Mouse (Mus musculus) kidney, adult 9 months (tissue): ENCODE measurements at regions not wholly inside any gene's neighbourhood (a gene's known extent, or its start where the extent isn't known, plus 50 kb on each side); places are given as distances from the start of the nearest gene placed in this dataset.

Source experiments
- DNase-seq: peaks from one replicate; pipeline ENCODE4 v3.0.0; 2022

- DNase-seq = no peak
Observed at GRCm38 (mm10) chr19:32943594-32944230, 186.4 kb downstream of the Pten start.

DNA sequence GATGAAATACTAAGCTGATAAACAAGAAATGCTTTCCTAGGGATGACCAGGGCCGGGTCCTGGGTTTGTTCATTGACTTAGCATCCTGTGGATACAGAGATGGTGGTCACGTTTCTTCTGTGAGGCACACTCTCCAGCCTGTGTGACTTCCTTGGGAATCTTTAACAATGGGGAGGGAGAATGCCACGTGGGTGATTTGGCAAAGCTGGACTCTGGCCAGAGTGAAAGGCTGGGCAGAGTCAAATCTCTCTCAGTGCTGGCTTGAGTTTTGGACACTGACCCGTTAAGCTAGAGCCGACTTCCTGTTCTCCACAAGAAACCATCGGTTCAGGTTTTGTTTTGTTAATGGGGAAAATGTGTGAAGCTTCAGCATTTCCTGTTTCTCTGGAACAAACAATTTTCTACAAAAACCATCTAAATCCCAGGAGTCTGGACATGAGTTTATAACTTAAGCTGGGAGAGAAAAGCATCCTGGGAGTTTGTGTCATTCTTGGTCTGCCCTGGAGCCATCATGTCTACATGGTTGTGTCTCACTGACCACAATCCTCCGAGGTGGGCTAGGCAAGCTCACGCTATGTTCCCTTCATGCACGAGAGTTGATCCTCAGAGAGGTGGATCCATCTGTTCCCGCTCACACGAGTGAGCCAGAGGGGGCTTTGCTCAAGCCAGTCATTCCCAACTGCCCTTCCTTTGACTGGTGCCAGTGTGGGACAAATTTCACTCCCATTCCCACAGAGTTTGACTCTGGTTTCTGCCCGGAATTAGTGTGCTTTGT is 190.0 kb downstream of the Pten start:
- DNase-seq = peak; percentile 79

GRCm38 (mm10) chr19:32950252-32950651 is 193.0 kb downstream of the Pten start:
- no peak for DNase-seq

DNA sequence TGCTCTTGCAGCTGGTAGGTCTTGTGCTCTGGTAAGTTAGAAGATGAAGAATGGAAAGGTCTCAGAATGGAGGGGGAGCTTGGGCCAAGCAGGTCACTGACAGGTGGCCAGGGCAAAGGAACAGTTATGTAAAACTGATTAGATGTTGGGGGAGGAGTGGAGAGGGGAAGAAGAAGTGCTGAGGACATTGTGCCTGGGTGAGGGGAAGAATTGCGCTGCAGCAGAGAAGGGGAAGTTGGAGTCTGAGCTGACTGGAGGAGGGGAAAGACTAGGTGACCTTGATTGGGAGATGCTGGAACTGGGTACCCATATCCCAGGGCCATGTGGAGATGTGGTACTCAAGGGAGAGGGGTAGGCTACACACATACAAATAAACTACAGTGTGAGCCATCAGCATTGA is 193.5 kb downstream of the Pten start:
- DNase-seq = no peak

DNA sequence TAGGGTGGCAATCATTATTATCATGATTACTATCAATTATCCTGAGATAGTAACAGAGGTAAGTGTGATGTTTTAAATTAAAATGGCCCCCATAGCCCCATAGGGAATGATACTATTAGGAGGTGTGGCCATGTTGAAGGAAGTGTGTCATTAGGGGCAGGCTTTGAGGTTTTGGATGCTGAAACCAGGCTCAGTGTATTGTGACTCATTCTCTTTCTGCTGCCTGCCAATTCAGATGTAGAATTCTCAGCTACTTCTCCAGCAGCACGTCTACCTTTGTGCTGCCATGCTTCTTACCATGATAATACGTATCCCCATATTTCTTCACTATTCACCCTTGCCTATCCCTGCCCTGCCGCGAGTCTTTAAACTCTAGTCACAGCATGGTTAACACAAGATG is 195.1 kb downstream of the Pten start:
- no peak for DNase-seq

DNA sequence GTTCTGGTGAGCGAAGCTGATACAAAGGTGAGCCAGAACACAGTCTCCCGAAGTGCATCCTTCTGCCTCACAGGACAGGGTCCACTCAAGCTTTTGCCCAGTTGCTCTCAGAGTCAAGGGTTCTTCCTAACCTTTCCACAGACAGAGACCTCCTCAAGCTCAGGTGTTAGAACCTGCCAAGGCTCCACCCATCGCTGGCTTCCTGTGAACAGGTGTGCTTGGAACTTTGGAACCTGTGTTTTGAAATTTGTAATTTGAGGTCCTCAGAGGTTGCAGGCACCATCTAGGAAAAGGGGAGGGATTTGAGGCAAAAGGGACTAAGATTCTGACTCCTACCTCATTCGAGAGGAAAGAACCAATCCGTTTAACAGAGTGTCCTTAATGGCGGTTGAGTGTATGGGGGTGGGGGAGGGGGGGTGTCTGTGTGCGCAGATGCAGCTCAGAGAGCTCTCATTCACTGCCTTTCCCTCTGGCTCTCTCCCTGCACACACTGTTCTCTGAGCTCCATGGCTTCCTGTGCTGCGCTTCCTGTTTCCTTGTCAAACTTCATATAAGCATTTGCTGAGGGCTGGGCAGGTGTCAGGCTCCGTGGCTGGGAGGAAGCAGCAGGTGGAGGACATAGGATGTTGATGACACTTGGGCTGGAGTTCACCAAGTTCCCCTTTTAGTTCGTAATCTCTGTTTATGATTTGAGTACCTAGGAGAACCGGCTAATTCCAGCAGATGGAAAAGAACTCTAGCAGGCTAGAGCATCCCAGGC is 195.8 kb downstream of the Pten start:
- no peak for DNase-seq

DNA sequence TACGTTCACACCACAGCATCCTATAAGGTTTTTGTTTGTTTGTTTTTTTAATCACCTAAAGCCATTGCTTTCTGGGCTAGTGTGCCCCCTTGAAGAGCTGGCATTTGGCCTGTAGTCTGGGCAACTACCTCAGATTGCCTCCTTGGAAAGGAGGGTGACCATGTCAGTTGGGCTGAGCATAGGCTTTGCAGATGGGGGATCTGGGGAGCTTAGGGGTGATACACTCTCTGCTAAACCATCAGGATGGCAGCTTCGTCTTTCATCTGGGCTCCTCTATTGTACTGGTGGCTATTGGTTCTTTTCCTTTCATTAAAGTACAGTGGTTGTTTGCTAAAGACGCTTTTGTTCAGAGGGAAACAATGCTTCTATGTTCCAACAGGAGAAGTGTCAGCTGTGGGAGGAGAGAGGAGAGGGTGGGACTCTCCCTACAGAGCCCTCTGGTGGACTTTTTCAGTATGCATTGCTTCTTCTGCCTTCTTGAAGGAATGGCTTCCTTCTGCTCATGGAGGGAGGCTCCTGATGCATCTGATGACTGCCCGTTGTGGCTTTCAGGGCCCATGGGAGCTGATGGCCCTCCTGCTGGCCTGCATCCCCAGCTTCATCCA is 196.8 kb downstream of the Pten start:
- DNase-seq = peak; percentile 61

DNA sequence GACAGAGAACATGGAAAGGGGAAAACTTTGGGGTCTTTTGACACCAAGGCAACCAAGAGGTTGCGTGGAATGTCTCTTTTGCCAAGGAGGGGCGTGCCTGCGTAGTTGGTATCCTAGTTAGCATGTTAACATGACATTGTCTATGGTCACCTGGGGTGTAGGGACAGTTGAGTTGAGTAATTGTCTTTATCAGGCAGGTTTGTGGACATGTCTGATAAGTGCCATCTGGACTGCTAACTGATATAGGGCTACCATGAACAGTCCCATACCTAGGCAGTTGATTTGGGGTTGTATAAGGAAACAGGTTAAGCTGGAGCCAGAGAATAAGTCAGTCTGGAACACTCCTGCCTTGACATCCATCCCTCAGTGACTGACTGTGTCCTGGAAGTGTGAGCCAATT is 197.6 kb downstream of the Pten start:
- no peak for DNase-seq

DNA sequence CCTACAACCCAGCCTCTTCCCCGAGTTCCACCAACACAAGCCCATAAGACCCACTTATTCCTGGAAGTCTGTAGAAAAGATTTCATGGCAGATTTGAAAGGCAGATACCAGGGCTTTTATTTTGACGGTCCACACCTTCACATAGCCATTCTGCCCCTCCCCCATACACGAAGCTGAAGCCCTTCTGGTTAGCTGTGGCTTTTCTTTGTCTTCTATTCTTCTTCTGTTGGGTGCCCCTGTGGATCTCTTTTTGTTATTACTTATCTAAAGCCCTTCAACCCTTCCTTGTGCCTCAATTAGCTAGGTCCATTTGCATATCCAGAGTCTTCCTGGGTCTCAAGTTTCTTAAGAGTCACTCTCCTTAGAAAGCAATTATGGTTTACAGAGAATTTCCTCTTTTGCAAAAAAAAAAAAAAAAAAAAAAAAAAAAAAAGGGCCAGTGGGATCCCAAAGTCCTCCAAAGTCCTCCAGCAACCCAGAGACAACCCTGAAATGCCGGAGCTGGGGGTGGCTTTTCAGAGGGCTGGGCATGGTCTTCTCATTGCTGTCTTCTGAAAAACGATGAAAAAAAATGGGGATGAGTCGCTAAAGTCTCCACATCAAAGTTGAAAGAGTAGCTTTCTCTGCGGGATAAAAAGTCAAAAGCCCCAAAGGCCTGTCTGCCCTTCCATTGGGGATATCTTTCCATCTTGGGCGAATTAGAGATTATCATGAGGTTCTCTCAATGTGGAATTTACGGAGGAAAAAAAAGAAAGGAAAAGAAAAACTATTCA is 199.0 kb downstream of the Pten start:
- no peak for DNase-seq

DNA sequence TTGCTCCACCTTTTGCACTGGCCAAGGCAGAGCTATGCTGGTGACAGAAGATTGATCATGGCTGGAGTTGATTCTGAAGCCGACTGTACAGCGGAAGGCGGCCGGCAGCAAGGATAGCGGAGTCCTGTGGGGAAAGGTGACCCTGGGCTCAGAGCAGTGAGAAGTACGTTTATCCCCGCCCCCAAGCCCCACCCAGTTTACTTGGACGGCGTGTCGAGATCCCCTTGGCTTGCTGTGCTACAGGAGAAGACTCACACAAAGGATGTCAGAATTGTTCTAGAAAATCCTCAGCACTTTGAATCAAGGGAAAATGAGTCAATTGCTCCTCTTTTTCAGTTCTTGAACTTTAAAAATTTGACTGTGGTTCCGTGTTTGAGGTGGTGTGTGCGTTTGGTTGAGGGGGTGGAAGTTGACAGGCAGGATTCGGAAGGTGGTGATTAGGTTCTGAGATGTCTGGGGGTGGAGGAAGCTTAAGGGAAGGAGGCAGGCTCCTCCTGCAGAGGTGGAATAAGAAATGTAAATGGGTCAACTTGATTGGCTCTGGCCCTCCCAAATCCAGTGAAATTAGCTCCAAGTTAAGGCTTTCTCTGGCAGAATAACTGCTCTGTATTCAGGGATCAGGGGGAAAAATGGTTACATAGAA is 199.7 kb downstream of the Pten start:
- DNase-seq = no peak

DNA sequence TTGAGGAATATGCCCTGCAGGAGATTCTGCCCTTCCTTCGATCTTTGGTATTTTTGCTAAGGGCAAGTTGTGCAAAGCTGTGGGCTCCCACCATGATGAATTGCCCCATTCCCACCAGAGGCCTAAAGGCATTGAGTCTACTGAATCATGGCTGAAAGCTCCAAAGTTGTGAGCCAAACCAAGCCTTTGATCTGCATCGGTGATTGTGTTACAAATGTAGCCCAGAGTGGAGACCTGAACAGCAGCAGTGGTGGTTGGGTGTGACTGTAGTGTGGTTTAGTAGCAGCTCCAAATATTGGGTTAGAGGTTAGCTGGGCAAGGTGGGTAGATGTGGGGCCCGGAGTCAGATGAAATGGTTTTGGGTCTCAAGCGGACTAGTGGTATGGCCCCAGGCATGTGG is 201.0 kb downstream of the Pten start:
- DNase-seq = no peak

- DNase-seq = no peak
Observed at GRCm38 (mm10) chr19:32958791-32959190, 201.5 kb downstream of the Pten start.

DNA sequence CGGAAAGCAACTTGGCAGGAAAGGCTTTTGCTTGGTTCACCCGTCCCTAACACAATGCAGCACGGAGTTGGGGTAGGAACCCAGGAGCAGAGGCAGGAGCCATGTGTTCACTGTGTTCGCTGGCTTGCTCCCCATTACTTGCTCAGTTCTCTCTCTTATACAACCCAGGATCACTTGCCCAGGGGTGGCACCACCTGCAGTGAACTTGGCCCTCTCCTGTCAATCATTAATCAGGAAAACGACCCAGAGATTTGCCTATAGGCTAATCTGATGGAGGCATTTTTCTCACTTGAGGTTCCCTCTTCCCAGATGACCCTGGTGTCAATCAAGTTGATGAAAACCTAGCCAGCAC is 202.5 kb downstream of the Pten start:
- DNase-seq = peak; percentile 83

DNA sequence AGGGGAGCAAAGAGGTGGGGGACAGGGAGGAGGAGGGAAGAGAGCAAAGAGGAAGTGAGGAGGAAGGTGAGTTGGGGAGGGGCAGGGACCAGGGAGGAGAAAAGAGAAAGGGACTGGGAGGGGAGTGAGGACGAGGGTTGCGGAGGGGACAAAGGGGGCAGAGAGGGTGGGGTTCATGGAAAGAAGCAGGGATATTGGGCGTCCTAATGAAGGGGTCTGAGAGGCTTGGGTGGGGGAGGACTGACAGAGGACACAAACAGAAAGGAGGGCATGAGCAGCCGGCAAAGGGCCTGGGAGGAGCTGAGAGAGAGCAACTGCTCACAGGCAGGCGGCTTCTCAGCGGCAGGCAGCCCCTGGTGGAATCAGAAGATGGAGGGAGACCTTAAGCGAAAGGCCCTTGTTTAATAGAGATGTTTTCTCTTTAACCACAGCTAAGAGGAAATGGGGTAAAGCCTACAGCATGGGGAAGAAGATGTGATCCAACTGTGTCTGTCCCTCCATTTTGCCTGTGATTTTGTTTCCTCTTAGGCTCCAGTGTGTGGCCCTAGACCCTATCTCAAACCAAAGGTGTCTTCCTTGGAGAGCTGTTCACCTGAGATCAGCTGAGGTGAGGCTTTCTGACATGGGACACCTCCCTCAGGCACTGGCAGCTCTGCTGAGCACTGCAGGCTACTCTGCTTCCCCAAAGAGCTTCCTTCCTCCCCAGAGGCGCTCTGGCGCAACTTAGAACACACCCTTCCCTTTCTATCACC is 203.1 kb downstream of the Pten start:
- DNase-seq = peak; percentile 30

DNA sequence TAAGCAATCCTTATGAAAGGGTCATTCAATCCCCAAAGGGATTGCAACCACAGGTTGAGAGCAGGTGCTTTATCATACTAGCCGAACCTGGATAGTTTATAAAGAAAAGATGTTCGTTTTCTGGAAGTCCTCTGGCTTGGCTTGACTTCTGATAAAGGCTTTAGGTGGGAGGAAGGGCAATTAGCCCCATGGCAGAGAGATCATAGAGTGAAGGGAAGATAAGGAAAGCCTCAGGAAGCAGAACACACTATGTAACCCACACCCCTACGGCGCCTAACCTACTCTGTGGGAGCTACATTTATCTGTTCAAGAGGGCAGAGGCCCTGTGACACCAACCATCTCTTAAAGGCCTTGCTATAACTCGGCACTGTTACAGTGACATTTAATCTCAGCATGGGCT is 204.2 kb downstream of the Pten start:
- DNase-seq = no peak

DNA sequence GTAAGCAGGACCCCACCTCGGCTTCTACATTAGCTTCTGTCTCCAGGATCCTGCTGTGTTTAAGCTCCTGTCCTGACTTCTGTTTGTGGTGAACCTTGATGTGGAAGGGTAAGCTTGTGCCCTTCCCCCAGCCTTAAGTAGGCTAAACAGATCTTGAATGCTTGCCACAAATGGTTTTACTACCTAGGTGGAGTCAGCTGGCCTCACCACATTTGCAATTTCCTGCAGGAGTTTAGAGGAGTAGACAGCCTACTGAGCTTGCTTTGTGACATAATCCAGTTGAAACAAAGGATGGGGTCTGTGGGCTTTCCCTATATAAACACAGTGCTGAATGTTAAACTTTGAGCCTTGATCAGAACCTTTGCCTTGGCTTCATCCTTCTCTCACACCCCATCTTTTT is 206.7 kb downstream of the Pten start:
- peak; percentile 49 for DNase-seq

- no peak for DNase-seq
Observed at GRCm38 (mm10) chr19:32965488-32965887, 208.2 kb downstream of the Pten start.

DNA sequence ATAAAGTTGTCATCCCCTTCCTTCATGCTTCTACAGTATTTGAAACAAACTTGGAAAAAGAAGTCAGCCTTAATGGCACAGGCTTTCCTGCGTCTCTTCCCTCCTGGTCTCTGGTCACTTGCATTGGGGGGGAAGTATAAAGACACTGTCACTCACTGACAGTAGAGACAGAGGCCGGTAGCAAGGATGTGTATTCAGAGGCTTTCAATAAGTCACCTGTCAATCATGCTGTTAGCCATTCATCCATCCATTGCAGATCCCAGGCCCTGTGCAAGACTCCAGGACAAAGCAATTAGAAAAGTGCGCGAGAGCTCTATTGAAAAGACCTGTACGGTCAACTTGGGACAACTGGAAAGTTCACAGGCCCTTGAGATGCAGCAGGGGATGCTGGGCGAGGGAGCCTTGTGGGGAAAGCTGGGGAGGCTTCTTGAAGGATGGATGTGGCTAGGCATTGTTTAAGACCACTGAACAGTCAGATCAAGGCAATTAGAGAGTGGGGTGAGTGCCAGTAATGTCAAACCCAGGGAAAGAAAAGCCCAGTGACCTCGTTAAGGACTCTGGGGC is 212.0 kb downstream of the Pten start:
- no peak for DNase-seq

DNA sequence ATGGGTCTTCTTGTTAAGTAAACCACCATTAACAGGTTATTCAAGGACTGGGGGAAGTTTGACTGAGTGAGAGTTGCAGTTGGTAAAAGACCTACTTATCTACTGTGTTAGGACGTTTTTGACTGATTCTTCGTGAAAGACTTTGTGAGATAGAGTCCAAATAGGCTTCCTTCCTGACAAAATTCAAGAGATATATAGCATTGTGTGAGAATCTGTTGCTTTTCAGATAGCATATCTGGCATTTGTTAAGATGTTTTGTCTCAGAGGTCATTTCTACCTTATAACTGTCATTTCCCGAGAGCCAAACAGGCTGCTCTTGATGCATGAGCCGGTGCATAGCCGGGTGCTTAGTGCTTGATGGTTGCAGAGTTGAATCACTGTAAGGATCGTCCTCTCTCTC is 214.8 kb downstream of the Pten start:
- no peak for DNase-seq

- no peak for DNase-seq
Observed at GRCm38 (mm10) chr19:32973130-32973529, 215.8 kb downstream of the Pten start.

DNA sequence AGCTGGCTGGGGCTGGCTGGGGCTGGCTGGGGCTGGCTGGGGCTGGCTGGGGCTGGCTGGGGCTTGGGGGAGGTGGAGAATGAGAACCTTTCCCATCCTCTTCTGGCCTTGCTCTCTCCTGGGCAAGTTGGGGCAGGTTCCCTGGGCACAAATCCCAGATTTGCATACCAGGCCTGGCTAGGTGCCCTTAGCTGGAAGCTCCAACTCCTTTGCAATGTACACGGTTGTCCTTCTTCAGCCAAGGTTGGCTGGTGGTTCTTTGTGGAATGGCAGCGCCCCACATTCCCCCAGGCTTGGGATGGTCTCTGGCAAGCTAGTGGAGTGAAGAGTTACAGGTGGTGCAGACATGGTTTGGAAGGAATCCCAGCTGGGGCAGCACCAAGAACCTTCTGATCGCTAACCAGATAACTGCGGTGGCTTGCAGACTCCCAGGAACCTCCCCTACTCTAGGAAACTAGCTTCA is 217.5 kb downstream of the Pten start:
- DNase-seq = peak; percentile 54
